ENCODE assay signal across 9 mouse cellular contexts in the genomic region with DNA sequence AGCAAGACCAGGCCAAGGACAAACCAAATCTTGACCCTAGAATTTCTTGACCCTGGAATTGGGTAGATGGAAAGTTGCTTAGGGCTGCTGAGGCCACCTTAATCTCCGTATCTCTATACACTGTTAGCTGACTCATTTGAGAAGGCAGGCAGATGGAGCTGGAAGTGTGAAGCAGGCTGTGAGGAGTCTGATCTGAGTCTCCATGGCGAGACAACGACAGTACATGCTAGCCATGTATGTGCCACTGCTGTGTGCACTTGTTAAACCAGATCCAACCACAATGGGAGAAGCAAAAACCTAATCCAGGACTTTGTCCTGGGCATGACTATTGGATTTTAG. TPM values are rescaled to one million over a fixed set of nuclear protein-coding genes. Genes with fewer than 3 reads are reported as not detected.
DNase-seq lines count a peak whose midpoint lies in the region; ATAC-seq lines count a peak whose summit lies in the region.
"Had no signal": no experiment of that assay in that cellular context is flagged by ENCODE, and none has a peak within 500 bp of the region (broad histone marks: within the 10 kb centered on the region; RNA-seq: fewer than 3 reads in every experiment).

No protein-coding gene starts in this region.

- H3K36me3 ChIP-seq in heart, embryonic 12.5 days = no peaks in the 10 kb centered on the region
- H3K36me3 ChIP-seq in embryonic facial prominence, embryonic 10.5 days (replicated peaks) = no peaks in the 10 kb centered on the region
- H3K36me3 ChIP-seq in hindbrain, embryonic 10.5 days = no peaks in the 10 kb centered on the region
- no peaks in the 10 kb centered on the region for H3K36me3 ChIP-seq in midbrain, embryonic 11.5 days (ENCODE audit: control insufficient read depth, insufficient read depth, low read length)
- no peaks in the 10 kb centered on the region for H3K36me3 ChIP-seq in liver, embryonic 11.5 days (ENCODE audit: control insufficient read depth, insufficient read depth, low read length)

- peak overlapping the region; percentile 70 for H3K27ac ChIP-seq in heart, embryonic 12.5 days (ENCODE audit: poor library complexity, severe bottlenecking)
- peak overlapping the region; percentile 65 for H3K27ac ChIP-seq in embryonic facial prominence, embryonic 10.5 days (replicated peaks)
- H3K27ac ChIP-seq in hindbrain, embryonic 10.5 days = 0 out of 2 replicates have a peak overlapping the region, but pooled peaks have one; percentile 45
- H3K27ac ChIP-seq in midbrain, embryonic 11.5 days (ENCODE audit: low read depth, low read length) = peak overlapping the region; percentile 27
- no peak overlapping the region; the same call in 1 of the 2 replicates for H3K27ac ChIP-seq in liver, embryonic 11.5 days (ENCODE audit: low read depth, low read length)

- H3K27me3 ChIP-seq in heart, embryonic 12.5 days (replicated peaks) = peaks cover 4% of the 10 kb centered on the region; the same call in 1 of the 2 replicates
- H3K27me3 ChIP-seq in embryonic facial prominence, embryonic 10.5 days (replicated peaks; ENCODE audit: low read depth, poor library complexity, severe bottlenecking) = no peaks in the 10 kb centered on the region
- no peaks in the 10 kb centered on the region for H3K27me3 ChIP-seq in hindbrain, embryonic 10.5 days (ENCODE audit: insufficient read depth, poor library complexity, severe bottlenecking)
- no peaks in the 10 kb centered on the region for H3K27me3 ChIP-seq in midbrain, embryonic 11.5 days (ENCODE audit: control insufficient read depth, insufficient read depth, low read length)
- 0 out of 2 replicates have a peak, but pooled peaks cover 2% of the 10 kb centered on the region for H3K27me3 ChIP-seq in liver, embryonic 11.5 days (replicated peaks; ENCODE audit: control insufficient read depth, insufficient read depth, low read length)

- no peak overlapping the region for H3K4me3 ChIP-seq in heart, embryonic 12.5 days
- H3K4me3 ChIP-seq in embryonic facial prominence, embryonic 10.5 days = no peak overlapping the region
- no peak overlapping the region for H3K4me3 ChIP-seq in hindbrain, embryonic 10.5 days
- H3K4me3 ChIP-seq in midbrain, embryonic 11.5 days (ENCODE audit: low read depth, low read length) = no peak overlapping the region
- H3K4me3 ChIP-seq in liver, embryonic 11.5 days (ENCODE audit: low read depth, low read length) = no peak overlapping the region

- peaks cover 91% of the 10 kb centered on the region for H3K4me1 ChIP-seq in heart, embryonic 12.5 days (replicated peaks)
- peaks cover 55% of the 10 kb centered on the region for H3K4me1 ChIP-seq in embryonic facial prominence, embryonic 10.5 days
- peaks cover 28% of the 10 kb centered on the region for H3K4me1 ChIP-seq in hindbrain, embryonic 10.5 days (replicated peaks)
- H3K4me1 ChIP-seq in midbrain, embryonic 11.5 days (ENCODE audit: control insufficient read depth, insufficient read depth, low read length) = peaks cover 10% of the 10 kb centered on the region
- H3K4me1 ChIP-seq in liver, embryonic 11.5 days (replicated peaks; ENCODE audit: control insufficient read depth, insufficient read depth, low read length) = peaks cover 24% of the 10 kb centered on the region

- intact Hi-C loops in heart, postnatal 14 days (cut with DNase I) = loop anchor here (2.0 kb wide), 1 partner anchor 26 kb away; a partner anchor contains a TSS

- no peak overlapping the region; the same call in 1 of the 2 replicates for H3K9ac ChIP-seq in heart, embryonic 12.5 days
- no peak overlapping the region for H3K9ac ChIP-seq in midbrain, embryonic 11.5 days (ENCODE audit: low read length)
- no peak overlapping the region for H3K9ac ChIP-seq in liver, embryonic 11.5 days (ENCODE audit: low read depth, low read length)

- no peaks in the 10 kb centered on the region for H3K9me3 ChIP-seq in heart, embryonic 12.5 days (replicated peaks)
- H3K9me3 ChIP-seq in embryonic facial prominence, embryonic 10.5 days = no peaks in the 10 kb centered on the region
- no peaks in the 10 kb centered on the region for H3K9me3 ChIP-seq in hindbrain, embryonic 10.5 days
- no peaks in the 10 kb centered on the region for H3K9me3 ChIP-seq in midbrain, embryonic 11.5 days (ENCODE audit: control insufficient read depth, low read length)
- no peaks in the 10 kb centered on the region for H3K9me3 ChIP-seq in liver, embryonic 11.5 days (ENCODE audit: control insufficient read depth, low read length)

- DNase-seq in heart, postnatal 14 days = no peak
- no peak for DNase-seq in embryonic facial prominence, embryonic 10.5 days (ENCODE audit: low spot score)
- DNase-seq in hindbrain, embryonic 10.5 days (ENCODE audit: low spot score) = no peak
- DNase-seq in midbrain, embryonic 11.5 days (ENCODE audit: low spot score, missing footprints) = no peak
- no peak for DNase-seq in liver, embryonic 11.5 days (ENCODE audit: low spot score)
- DNase-seq in retina, postnatal 1 day = no peak
- no peak for DNase-seq in kidney, postnatal 36 days

- H3K4me2 ChIP-seq in heart, embryonic 12.5 days = peak overlapping the region; percentile 55
- no peak overlapping the region for H3K4me2 ChIP-seq in midbrain, embryonic 11.5 days
- H3K4me2 ChIP-seq in liver, embryonic 11.5 days = no peak overlapping the region

- ATAC-seq in heart, embryonic 12.5 days (ENCODE audit: insufficient number of reproducible peaks, low FRiP score) = peak; percentile 37; the same call in 1 of the 2 replicates
- ATAC-seq in midbrain, embryonic 11.5 days (ENCODE audit: low FRiP score) = 0 out of 2 replicates have a peak, but pooled peaks have one; percentile 7
- no peak for ATAC-seq in liver, embryonic 11.5 days (replicated peaks; ENCODE audit: low FRiP score)
- ATAC-seq: CD4-positive, CD25-positive, alpha-beta regulatory T cell, adult 4 months had no signal

- 26% methylated on average over 3 of the region's 3 CpGs for WGBS in heart, embryonic 12.5 days
- WGBS in embryonic facial prominence, embryonic 10.5 days = 80% methylated on average over 3 of the region's 3 CpGs
- 80% methylated on average over 3 of the region's 3 CpGs for WGBS in hindbrain, embryonic 10.5 days
- WGBS in midbrain, embryonic 11.5 days = 78% methylated on average over 3 of the region's 3 CpGs
- 70% methylated on average over 3 of the region's 3 CpGs for WGBS in liver, embryonic 11.5 days

RNA-seq across cellular contexts. Expression of a gene that starts 26.4 kb away (rescaled TPM):
- 28.0 and 29.5 TPM in 2 replicates for polyA plus RNA-seq in heart, embryonic 12.5 days (2016; fragmentation: Nextera tagmentation; extraction: Ambion mirVana)
- total RNA-seq in heart, postnatal 14 days (2021) = 10 to 100 TPM; 18.1 to 21.6 TPM
- polyA plus RNA-seq in embryonic facial prominence, embryonic 10.5 days (2016; fragmentation: Nextera tagmentation; extraction: Ambion mirVana) = 9.9 and 13.1 TPM in 2 replicates
- 13.3 and 21.3 TPM in 2 replicates for polyA plus RNA-seq in hindbrain, embryonic 10.5 days (2016; fragmentation: Nextera tagmentation; extraction: Ambion mirVana)
- polyA plus RNA-seq in midbrain, embryonic 11.5 days (2014; fragmentation: Nextera tagmentation; extraction: Ambion mirVana) = 9.6 and 12.1 TPM in 2 replicates
- 4.6 and 5.4 TPM in 2 replicates for polyA plus RNA-seq in liver, embryonic 11.5 days (2014; fragmentation: Nextera tagmentation; extraction: Ambion mirVana)
